Mouse (Mus musculus): ENCODE measurements around the gene Hsd11b1. TPM values are rescaled to one million over a fixed set of nuclear protein-coding genes. Genes with fewer than 3 reads are reported as not detected.
A peak's percentile ranks its signal among the peaks of the same experiment; 100 is the strongest.

The Hsd11b1 gene
- not detected in 2 replicates for polyA plus RNA-seq (2014; fragmentation: Nextera tagmentation; extraction: Ambion mirVana)

DNA sequence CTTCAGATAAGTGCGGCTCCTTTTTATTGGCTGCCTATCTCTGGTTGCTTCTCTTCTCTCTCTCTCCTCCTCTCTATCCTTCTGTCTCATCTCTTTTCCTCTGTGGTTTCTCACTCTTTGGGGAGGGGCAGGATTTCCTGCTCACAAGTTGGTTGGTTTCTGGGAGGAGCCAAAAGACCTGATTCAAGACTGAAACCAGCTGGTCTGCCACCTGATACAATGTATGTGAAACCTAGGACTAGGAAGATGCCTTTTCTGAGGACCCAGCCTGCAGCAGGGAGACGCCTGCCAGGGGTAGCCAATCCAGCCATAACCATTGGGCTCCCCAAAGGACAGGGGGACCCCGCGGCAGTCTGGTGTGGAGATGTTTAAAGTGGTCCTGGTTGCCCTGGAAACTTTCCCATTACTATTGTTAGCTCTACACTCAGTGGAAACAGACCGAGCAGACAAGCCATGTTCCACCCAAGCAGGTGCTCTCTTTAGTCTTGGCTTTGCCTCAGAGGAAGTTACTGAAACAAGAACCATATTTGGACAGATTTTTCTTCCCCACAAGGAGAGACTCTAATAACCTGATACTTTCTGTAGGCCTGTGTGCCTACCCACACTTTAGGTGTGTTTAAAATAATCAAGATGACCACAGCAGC lies at the start of gene Hsd11b1:
Gene Hsd11b1, minus strand, starts transcription at position 121 of the 644 bp plus-strand sequence.
- H3K9ac ChIP-seq (ENCODE audit: low read length) = no peak within 1 kb of the TSS
- DNase-seq (ENCODE audit: low spot score) = no peak
- H3K4me1 ChIP-seq (ENCODE audit: control insufficient read depth, insufficient read depth, low read length) = no peaks in the 10 kb centered on the region
- H3K36me3 ChIP-seq (ENCODE audit: control insufficient read depth, insufficient read depth, low read length) = no peaks in the 10 kb centered on the region
- no peak within 1 kb of the TSS for H3K4me3 ChIP-seq (ENCODE audit: low read depth, low read length)
- WGBS = 73% methylated on average over 5 of the region's 5 CpGs
- H3K9me3 ChIP-seq (ENCODE audit: control insufficient read depth, low read length) = no peaks in the 10 kb centered on the region
- H3K27ac ChIP-seq (ENCODE audit: low read depth, low read length) = no peak within 1 kb of the TSS
- H3K4me2 ChIP-seq (ENCODE audit: low read depth) = no peak within 1 kb of the TSS
- no peaks in the 10 kb centered on the region for H3K27me3 ChIP-seq (ENCODE audit: control insufficient read depth, insufficient read depth, low read length)
- no peak for ATAC-seq (ENCODE audit: insufficient read depth, low FRiP score, low TSS enrichment)

GRCm38 (mm10) chr1:193311596-193311995 lies 47.7 kb upstream of the Hsd11b1 start:
- no peaks in the 10 kb centered on the region for H3K4me1 ChIP-seq (ENCODE audit: control insufficient read depth, insufficient read depth, low read length)
- H3K9ac ChIP-seq (ENCODE audit: low read length) = no peak overlapping the region
- ATAC-seq (ENCODE audit: insufficient read depth, low FRiP score, low TSS enrichment) (no peak), DNase-seq (ENCODE audit: low spot score) (no peak)
- no peaks in the 10 kb centered on the region for H3K27me3 ChIP-seq (ENCODE audit: control insufficient read depth, insufficient read depth, low read length)
- no peak overlapping the region for H3K4me2 ChIP-seq (ENCODE audit: low read depth)
- no peak overlapping the region for H3K4me3 ChIP-seq (ENCODE audit: low read depth, low read length)
- no peak overlapping the region for H3K27ac ChIP-seq (ENCODE audit: low read depth, low read length)
- H3K36me3 ChIP-seq (ENCODE audit: control insufficient read depth, insufficient read depth, low read length) = no peaks in the 10 kb centered on the region
- no peaks in the 10 kb centered on the region for H3K9me3 ChIP-seq (ENCODE audit: control insufficient read depth, low read length)
- 80% methylated on average over 1 of the region's 1 CpGs for WGBS

DNA sequence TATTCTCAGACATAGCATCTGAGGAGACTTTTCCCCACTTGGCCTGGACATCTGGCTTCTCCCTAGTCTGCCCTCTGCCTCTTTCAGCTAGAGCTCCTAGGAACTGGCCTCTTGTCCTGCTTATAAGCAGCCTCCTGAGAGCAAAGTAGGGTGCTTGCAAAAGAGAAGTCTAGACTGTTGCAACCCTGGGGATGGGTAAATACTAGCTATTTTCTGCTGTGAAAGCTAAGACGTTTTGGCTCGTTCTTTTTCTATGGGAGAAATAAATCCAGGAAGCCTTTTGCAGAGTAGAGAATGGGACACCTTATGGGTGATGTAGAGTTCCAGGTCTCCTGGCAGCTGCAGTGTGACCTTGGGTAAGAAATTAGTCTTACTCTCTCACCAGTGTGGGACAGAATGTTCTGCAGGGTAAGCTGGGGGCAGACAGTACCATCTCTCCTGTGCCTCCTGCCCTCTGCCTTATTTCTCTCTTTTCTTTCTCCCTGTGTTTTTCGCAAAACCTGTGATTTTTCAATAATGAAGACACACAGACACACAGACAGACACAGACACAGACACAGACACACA lies 46.7 kb upstream of the Hsd11b1 start:
- ATAC-seq (ENCODE audit: insufficient read depth, low FRiP score, low TSS enrichment) (no peak), DNase-seq (ENCODE audit: low spot score) (no peak)
- Histone ChIP-seq H3K9me3 (ENCODE audit: control insufficient read depth, low read length) (no peaks in the 10 kb centered on the region), H3K9ac (ENCODE audit: low read length) (no peak overlapping the region), H3K4me1 (ENCODE audit: control insufficient read depth, insufficient read depth, low read length) (no peaks in the 10 kb centered on the region), H3K36me3 (ENCODE audit: control insufficient read depth, insufficient read depth, low read length) (no peaks in the 10 kb centered on the region), H3K4me2 (ENCODE audit: low read depth) (no peak overlapping the region), H3K4me3 (ENCODE audit: low read depth, low read length) (no peak overlapping the region), H3K27ac (ENCODE audit: low read depth, low read length) (no peak overlapping the region), H3K27me3 (ENCODE audit: control insufficient read depth, insufficient read depth, low read length) (no peaks in the 10 kb centered on the region)
- WGBS = 88% methylated on average over 3 of the region's 3 CpGs

DNA sequence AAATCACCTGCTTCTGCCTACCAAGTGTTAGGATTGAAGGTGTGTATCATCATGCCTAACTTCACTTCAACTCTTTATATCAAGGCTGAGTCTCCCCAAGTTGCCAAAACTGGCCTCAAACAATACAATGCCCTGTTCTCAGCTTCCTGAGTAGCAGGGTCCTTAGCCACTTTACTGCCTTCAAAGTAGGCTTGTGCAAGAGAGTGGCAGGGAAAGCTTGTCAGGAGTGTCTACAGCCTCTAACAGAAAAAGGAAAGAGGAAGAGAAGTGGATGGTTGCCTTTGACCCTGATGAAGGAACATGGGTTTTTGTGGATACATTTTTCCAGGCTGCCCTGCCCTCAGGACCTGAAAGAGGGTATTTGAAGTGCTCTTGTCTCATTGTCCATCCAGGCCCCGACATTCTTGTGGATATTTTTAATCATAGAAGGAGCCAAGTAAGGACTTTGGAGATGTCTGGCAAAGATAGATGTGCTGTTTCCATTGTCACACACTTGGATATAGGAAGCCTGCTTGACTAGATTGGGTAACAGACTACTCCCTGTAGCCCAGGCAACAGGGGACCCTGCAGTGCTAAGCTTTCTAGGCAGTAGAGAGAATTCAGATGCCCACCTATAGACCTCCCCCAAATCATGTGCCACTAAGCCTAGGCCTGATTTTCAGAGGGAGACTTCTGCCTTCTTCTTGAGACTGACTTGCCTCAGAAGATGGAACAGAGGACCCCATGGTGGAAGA lies 46.1 kb upstream of the Hsd11b1 start:
- no peaks in the 10 kb centered on the region for H3K9me3 ChIP-seq (ENCODE audit: control insufficient read depth, low read length)

GRCm38 (mm10) chr1:193306832-193307231 lies 43.0 kb upstream of the Hsd11b1 start:
- H3K27me3 ChIP-seq (ENCODE audit: control insufficient read depth, insufficient read depth, low read length) = no peaks in the 10 kb centered on the region
- H3K36me3 ChIP-seq (ENCODE audit: control insufficient read depth, insufficient read depth, low read length) = no peaks in the 10 kb centered on the region
- WGBS = 97% methylated on average over 2 of the region's 2 CpGs
- no peak overlapping the region for H3K4me3 ChIP-seq (ENCODE audit: low read depth, low read length)
- H3K9ac ChIP-seq (ENCODE audit: low read length) = no peak overlapping the region
- H3K27ac ChIP-seq (ENCODE audit: low read depth, low read length) = no peak overlapping the region
- no peaks in the 10 kb centered on the region for H3K9me3 ChIP-seq (ENCODE audit: control insufficient read depth, low read length)
- H3K4me1 ChIP-seq (ENCODE audit: control insufficient read depth, insufficient read depth, low read length) = 0 out of 2 replicates have a peak, but pooled peaks cover 3% of the 10 kb centered on the region
- ATAC-seq (ENCODE audit: insufficient read depth, low FRiP score, low TSS enrichment) = no peak
- H3K4me2 ChIP-seq (ENCODE audit: low read depth) = no peak overlapping the region
- no peak for DNase-seq (ENCODE audit: low spot score)

More for the DNA sequence above, 46.1 kb upstream of the Hsd11b1 start:
- DNase-seq (ENCODE audit: low spot score) (no peak), ATAC-seq (ENCODE audit: insufficient read depth, low FRiP score, low TSS enrichment) (no peak)
- Histone ChIP-seq H3K27ac (ENCODE audit: low read depth, low read length) (no peak overlapping the region), H3K36me3 (ENCODE audit: control insufficient read depth, insufficient read depth, low read length) (no peaks in the 10 kb centered on the region), H3K4me3 (ENCODE audit: low read depth, low read length) (no peak overlapping the region), H3K9ac (ENCODE audit: low read length) (no peak overlapping the region), H3K27me3 (ENCODE audit: control insufficient read depth, insufficient read depth, low read length) (no peaks in the 10 kb centered on the region), H3K4me2 (ENCODE audit: low read depth) (no peak overlapping the region), H3K4me1 (ENCODE audit: control insufficient read depth, insufficient read depth, low read length) (0 out of 2 replicates have a peak, but pooled peaks cover 3% of the 10 kb centered on the region)
- WGBS = 80% methylated on average over 1 of the region's 1 CpGs

DNA sequence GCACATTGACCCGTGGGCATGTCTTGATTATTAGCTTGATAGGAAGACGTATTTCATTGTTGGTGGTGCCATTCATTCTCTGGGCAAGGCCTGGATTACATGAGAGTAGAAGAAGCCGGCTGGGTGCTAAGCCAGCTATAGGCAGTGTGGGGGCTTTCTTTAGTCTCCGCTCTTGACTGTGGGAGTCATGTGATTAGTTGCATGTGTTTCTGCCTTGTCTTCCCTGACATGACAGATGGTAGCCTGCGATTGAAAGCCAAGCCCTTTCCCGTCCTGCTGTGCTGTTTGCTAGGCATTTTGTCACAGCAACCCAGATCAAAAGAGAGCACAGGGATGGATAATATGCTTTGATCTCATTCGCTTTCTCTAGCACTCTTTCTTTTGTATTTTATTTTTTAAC lies 41.5 kb upstream of the Hsd11b1 start:
- H3K4me2 ChIP-seq (ENCODE audit: low read depth) = no peak overlapping the region
- H3K9me3 ChIP-seq (ENCODE audit: control insufficient read depth, low read length) = no peaks in the 10 kb centered on the region
- DNase-seq (ENCODE audit: low spot score) (peak; percentile 43), ATAC-seq (ENCODE audit: insufficient read depth, low FRiP score, low TSS enrichment) (peak; percentile 91)
- H3K36me3 ChIP-seq (ENCODE audit: control insufficient read depth, insufficient read depth, low read length) = no peaks in the 10 kb centered on the region
- no peak overlapping the region for H3K4me3 ChIP-seq (ENCODE audit: low read depth, low read length)
- no peaks in the 10 kb centered on the region for H3K27me3 ChIP-seq (ENCODE audit: control insufficient read depth, insufficient read depth, low read length)
- H3K4me1 ChIP-seq (ENCODE audit: control insufficient read depth, insufficient read depth, low read length) = 0 out of 2 replicates have a peak, but pooled peaks cover 3% of the 10 kb centered on the region
- H3K27ac ChIP-seq (ENCODE audit: low read depth, low read length) = no peak overlapping the region
- 16% methylated on average over 7 of the region's 7 CpGs for WGBS
- no peak overlapping the region for H3K9ac ChIP-seq (ENCODE audit: low read length)

DNA sequence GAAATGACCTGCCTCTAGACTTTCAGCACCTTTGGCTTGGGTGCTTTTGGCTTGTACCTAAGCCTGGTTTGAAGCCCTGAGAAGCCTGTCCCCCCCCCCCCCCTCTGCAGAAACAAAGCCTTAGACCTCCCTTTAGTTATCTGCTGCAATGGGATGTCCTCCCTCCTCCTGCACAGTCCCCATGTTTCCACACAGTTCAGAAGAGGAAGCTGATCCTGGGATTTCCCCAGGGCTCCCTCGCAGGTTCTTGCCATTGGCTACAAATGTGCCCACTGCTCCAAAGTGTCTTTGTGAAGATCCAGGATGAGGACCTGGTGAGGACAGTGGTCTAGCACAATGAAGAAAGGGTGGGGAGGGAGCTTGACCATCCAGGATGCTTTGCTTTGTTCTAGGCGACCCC lies 39.2 kb upstream of the Hsd11b1 start:
- DNase-seq (ENCODE audit: low spot score) = no peak
- Histone ChIP-seq H3K36me3 (ENCODE audit: control insufficient read depth, insufficient read depth, low read length) (no peaks in the 10 kb centered on the region), H3K4me1 (ENCODE audit: control insufficient read depth, insufficient read depth, low read length) (0 out of 2 replicates have a peak, but pooled peaks cover 3% of the 10 kb centered on the region), H3K4me2 (ENCODE audit: low read depth) (no peak overlapping the region), H3K27ac (ENCODE audit: low read depth, low read length) (no peak overlapping the region), H3K9me3 (ENCODE audit: control insufficient read depth, low read length) (no peaks in the 10 kb centered on the region), H3K4me3 (ENCODE audit: low read depth, low read length) (no peak overlapping the region), H3K9ac (ENCODE audit: low read length) (no peak overlapping the region), H3K27me3 (ENCODE audit: control insufficient read depth, insufficient read depth, low read length) (no peaks in the 10 kb centered on the region)
- WGBS = 75% methylated on average over 2 of the region's 2 CpGs
- no peak for ATAC-seq (ENCODE audit: insufficient read depth, low FRiP score, low TSS enrichment)

GRCm38 (mm10) chr1:193302093-193302405 lies 38.2 kb upstream of the Hsd11b1 start:
- ATAC-seq (ENCODE audit: insufficient read depth, low FRiP score, low TSS enrichment) (no peak), DNase-seq (ENCODE audit: low spot score) (no peak)
- Histone ChIP-seq H3K27me3 (ENCODE audit: control insufficient read depth, insufficient read depth, low read length) (no peaks in the 10 kb centered on the region), H3K9me3 (ENCODE audit: control insufficient read depth, low read length) (no peaks in the 10 kb centered on the region), H3K4me1 (ENCODE audit: control insufficient read depth, insufficient read depth, low read length) (0 out of 2 replicates have a peak, but pooled peaks cover 3% of the 10 kb centered on the region), H3K27ac (ENCODE audit: low read depth, low read length) (no peak overlapping the region), H3K4me2 (ENCODE audit: low read depth) (no peak overlapping the region), H3K4me3 (ENCODE audit: low read depth, low read length) (no peak overlapping the region), H3K9ac (ENCODE audit: low read length) (no peak overlapping the region; the same call in 1 of the 2 replicates), H3K36me3 (ENCODE audit: control insufficient read depth, insufficient read depth, low read length) (no peaks in the 10 kb centered on the region)
- 78% methylated on average over 8 of the region's 8 CpGs for WGBS

Data from neural tube, embryonic 11.5 days (tissue).